Mouse (Mus musculus) heart, postnatal 0 days (tissue): ENCODE data around the gene Txn2.

Experiments
- CTCF ChIP-seq: IDR thresholded peaks from 2 replicates; pipeline ENCODE4 v1.5.1; 2016; ENCODE audit warnings: antibody characterized with exemption, control low read depth, low read depth
- EP300 ChIP-seq: IDR thresholded peaks from 2 replicates; pipeline ENCODE4 v1.6.1; 2016; ENCODE audit warnings: antibody characterized with exemption, low read depth

- TF ChIP-seq CTCF (no peak), EP300 (no peak)
Measured at GRCm38 (mm10) chr15:77874807-77875206, 54.0 kb downstream of the Txn2 start.
